Mouse (Mus musculus): ENCODE data around the gene Gm17535. TPM values are rescaled to one million over a fixed set of nuclear protein-coding genes. Genes with fewer than 3 reads are reported as not detected.
"Not testable (repeated sequence)": the region's sequence is repeated elsewhere in the genome, so short reads cannot be mapped to it uniquely, and the experiment has no call there.

The Gm17535 gene
- polyA plus RNA-seq, 2 experiments from 2014 or later, result not detected

DNA sequence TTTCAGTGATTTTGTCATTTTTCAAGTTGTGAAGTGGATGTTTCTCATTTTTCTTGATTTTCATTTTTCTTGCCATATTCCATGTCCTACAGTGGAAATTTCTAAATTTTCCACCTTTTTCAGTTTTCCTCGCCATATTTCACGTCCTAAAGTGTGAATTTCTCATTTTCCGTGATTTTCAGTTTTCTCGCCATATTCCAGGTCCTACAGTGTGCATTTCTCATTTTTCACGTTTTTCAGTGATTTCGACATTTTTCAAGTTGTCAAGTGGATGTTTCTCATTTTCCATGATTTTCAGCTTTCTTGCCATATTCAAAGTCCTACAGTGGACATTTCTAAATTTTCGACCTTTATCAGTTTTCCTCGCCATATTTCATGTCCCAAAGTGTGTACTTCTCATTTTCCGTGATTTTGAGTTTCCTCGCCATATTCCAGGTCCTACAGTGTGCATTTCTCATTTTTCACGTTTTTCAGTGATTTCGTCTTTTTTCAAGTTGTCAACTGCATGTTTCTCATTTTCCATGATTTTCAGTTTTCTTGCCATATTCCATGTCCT lies 9.4 kb upstream of the Gm17535 start, which contains the start of gene Gm10717:
TSS of gene Gm10717 (plus strand) at position 506 of the 556 bp plus-strand sequence.
- ATAC-seq, result not testable (repeated sequence)

GRCm38 (mm10) chr9:3025653-3026052 lies 8.7 kb upstream of the Gm17535 start:
- peak; percentile 4 for ATAC-seq

DNA sequence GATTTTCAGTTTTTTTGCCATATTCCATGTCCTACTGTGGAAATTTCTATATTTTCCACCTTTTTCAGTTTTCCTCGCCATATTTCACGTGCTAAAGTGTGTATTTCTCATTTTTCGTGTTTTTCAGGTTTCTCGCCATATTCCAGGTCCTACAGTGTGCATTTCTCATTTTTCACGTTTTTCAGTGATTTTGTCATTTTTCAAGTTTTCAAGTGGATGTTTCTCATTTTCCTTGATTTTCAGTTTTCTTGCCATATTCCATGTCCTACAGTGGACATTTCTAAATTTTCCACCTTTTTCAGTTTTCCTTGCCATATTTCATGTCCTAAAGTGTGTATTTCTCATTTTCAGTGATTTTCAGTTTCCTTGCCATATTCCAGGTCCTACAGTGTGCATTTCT lies 8.3 kb upstream of the Gm17535 start:
- ATAC-seq, result not testable (repeated sequence)

DNA sequence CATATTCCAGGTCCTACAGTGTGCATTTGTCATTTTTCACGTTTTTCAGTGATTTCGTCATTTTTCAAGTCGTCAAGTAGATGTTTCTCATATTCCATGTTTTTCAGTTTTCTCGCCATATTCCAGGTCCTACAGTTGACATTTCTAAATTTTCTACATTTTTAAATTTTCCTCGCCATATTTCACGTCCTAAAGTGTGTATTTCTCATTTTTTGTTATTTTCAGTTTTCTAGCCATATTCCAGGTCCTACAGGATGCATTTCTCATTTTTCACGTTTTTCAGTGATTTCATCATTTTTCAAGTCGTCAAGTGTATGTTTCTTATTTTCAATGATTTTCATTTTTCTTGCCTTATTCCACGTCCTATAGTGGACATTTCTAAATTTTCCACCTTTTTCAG lies 7.7 kb upstream of the Gm17535 start:
- ATAC-seq, result not testable (repeated sequence)

DNA sequence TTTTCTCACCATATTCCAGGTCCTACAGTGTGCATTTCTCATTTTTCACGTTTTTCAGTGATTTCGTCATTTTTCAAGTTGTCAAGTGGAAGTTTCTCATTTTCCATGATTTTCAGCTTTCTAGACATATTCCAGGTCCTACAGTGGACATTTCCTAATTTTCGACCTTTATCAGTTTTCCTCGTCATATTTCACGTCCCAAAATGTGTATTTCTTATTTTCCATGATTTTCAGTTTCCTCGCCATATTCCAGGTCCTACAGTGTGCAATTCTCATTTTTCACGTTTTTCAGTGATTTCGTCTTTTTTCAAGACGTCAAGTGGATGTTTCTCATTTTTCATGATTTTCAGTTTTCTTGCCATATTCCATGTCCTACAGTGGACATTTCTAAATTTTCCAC lies 7.2 kb upstream of the Gm17535 start:
- not testable (repeated sequence) for ATAC-seq

DNA sequence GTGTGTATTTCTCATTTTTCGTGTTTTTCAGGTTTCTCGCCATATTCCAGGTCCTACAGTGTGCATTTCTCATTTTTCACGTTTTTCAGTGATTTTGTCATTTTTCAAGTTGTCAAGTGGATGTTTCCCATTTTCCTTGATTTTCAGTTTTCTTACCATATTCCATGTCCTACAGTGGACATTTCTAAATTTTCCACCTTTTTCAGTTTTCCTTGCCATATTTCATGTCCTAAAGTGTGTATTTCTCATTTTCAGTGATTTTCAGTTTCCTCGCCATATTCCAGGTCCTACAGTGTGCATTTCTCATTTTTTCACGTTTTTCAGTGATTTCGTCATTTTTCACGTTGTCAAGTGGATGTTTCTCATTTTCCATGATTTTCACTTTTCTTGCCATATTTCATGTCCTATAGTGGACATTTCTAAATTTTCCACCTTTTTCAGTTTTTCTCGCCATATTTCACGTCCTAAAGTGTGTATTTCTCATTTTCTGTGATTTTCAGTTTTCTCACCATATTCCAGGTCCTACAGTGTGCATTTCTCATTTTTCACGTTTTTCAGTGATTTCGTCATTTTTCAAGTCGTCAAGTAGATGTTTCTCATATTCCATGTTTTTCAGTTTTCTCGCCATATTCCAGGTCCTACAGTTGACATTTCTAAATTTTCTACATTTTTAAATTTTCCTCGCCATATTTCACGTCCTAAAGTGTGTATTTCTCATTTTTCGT lies 5.0 kb upstream of the Gm17535 start:
- ATAC-seq, result not testable (repeated sequence)

DNA sequence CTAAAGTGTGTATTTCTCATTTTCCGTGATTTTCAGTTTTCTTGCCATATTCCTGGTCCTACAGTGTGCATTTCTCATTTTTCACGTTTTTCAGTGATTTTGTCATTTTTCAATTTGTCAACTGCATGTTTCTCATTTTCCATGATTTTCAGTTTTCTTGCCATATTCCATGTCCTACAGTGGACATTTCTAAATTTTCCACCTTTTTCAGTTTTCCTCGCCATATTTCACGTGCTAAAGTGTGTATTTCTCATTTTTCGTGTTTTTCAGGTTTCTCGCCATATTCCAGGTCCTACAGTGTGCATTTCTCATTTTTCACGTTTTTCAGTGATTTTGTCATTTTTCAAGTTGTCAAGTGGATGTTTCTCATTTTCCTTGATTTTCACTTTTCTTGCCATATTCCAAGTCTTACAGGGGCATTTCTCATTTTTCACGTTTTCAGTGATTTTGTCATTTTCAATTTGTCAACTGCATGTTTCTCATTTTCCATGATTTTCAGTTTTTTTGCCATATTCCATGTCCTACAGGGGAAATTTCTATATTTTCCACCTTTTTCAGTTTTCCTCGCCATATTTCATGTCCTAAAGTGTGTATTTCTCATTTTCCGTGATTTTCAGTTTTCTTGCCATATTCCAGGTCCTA lies 3.6 kb upstream of the Gm17535 start:
- ATAC-seq, result not testable (repeated sequence)

GRCm38 (mm10) chr9:3036577-3036976 lies 2.2 kb downstream of the Gm17535 start, which contains the start of gene Gm10715:
Gm10715 (plus strand) TSS chr9:3036877.
- not testable (repeated sequence) for ATAC-seq

DNA sequence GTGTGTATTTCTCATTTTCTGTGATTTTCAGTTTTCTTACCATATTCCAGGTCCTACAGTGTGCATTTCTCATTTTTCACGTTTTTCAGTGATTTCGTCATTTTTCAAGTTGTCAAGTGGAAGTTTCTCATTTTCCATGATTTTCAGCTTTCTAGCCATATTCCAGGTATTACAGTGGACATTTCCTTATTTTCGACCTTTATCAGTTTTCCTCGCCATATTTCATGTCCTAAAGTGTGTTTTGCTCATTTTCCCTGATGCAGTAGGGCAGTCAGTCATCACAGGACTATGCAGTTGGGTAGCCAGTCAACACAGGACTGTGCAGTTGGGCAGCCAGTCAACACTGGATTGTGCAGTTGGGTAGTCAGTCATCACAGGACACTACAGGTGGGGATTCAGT lies 3.8 kb downstream of the Gm17535 start:
- not testable (repeated sequence) for ATAC-seq

Other genes starting within 250 kb of the Gm17535 start
- not detected for gene Gm10722, start 33.7 kb upstream of the Gm17535 start, polyA plus RNA-seq (2017; shearing (Covaris generic))
- gene Gm11168, start 31.3 kb upstream of the Gm17535 start, polyA plus RNA-seq (2017; shearing (Covaris generic)), result 1 to 10 TPM in 1 of 2 experiments, not detected in 1; 2.6 TPM
- under 1 TPM in 1 of 2 experiments, not detected in 1; 0.83 TPM for gene Gm10721, start 21.5 kb upstream of the Gm17535 start, polyA plus RNA-seq (2017; shearing (Covaris generic))
- gene Gm10720, start 18.9 kb upstream of the Gm17535 start, polyA plus RNA-seq (2017; shearing (Covaris generic)), result not detected
- gene Gm10719, start 17.2 kb upstream of the Gm17535 start, polyA plus RNA-seq (2017; shearing (Covaris generic)), result 1 to 10 TPM in 1 of 2 experiments, not detected in 1; 1.8 TPM
- 1 to 10 TPM in 1 of 2 experiments, not detected in 1; 1.7 TPM for gene Gm10718, start 11.1 kb upstream of the Gm17535 start, polyA plus RNA-seq (2017; shearing (Covaris generic))
- gene Gm10717, start 9.2 kb upstream of the Gm17535 start, polyA plus RNA-seq (2017; shearing (Covaris generic)), result 1 to 10 TPM; 2.0 to 7.1 TPM
- not detected for gene Gm10715, start 2.3 kb downstream of the Gm17535 start, polyA plus RNA-seq (2017; shearing (Covaris generic))